Mouse (Mus musculus): ENCODE data around the gene Rsl1d1.

- no peak for TF ChIP-seq CTCF (IDR thresholded peaks at IDR 0.05; ENCODE audit: extremely low read depth, insufficient read length, insufficient replicate concordance, low read depth, low read length)
- no peak for TF ChIP-seq POLR2A (IDR thresholded peaks at IDR 0.05; ENCODE audit: low read depth, low read length)
Observed at GRCm38 (mm10) chr16:11171679-11172078, 31.5 kb downstream of the Rsl1d1 start.
